Mouse (Mus musculus) E14TG2a.4 (cell line): ENCODE measurements around the gene Gabbr2.

Experiments
- H3K27me3 ChIP-seq: 2 replicates; pipeline ENCODE4 v1.6.1; 2014; ENCODE audit warnings: low read length, control low read depth; ENCODE audit not compliant: insufficient read depth
- H3K36me3 ChIP-seq: 2 replicates; pipeline ENCODE4 v1.6.1; 2014; ENCODE audit warnings: low read length, control low read depth; ENCODE audit not compliant: insufficient read depth
- H3K4me1 ChIP-seq: replicated peaks from 2 replicates; pipeline ENCODE4 v1.6.1; 2014; ENCODE audit warnings: low read depth, low read length, control low read depth
- H3K4me3 ChIP-seq: replicated peaks from 2 replicates; pipeline ENCODE4 v1.5.1; 2014; ENCODE audit warnings: mild to moderate bottlenecking, low read length
- H3K9me3 ChIP-seq: 2 replicates; pipeline ENCODE4 v1.6.1; 2014; ENCODE audit warnings: low read length, control low read depth
- CTCF ChIP-seq: conservative IDR thresholded peaks from 2 replicates; pipeline ENCODE4 v1.5.1; 2014; ENCODE audit warnings: low read length
- NANOG ChIP-seq: IDR thresholded peaks from 2 replicates; pipeline ENCODE4 v1.6.1; 2014; ENCODE audit warnings: borderline replicate concordance, low read length, mixed read lengths
- POU5F1 ChIP-seq: IDR thresholded peaks from 2 replicates; pipeline ENCODE4 v1.6.1; 2014; ENCODE audit warnings: low read length, borderline replicate concordance

Gabbr2 gene

GRCm38 (mm10) chr4:46771116-46771515, 220.6 kb downstream of the Gabbr2 start:
- Histone ChIP-seq H3K9me3 (no peaks in the 10 kb centered on the region), H3K27me3 (0 out of 2 replicates have a peak, but pooled peaks cover 3% of the 10 kb centered on the region), H3K4me3 (no peak overlapping the region), H3K36me3 (no peaks in the 10 kb centered on the region), H3K4me1 (0 out of 2 replicates have a peak, but pooled peaks cover 4% of the 10 kb centered on the region)
- TF ChIP-seq POU5F1 (no peak), NANOG (no peak), CTCF (no peak)

DNA sequence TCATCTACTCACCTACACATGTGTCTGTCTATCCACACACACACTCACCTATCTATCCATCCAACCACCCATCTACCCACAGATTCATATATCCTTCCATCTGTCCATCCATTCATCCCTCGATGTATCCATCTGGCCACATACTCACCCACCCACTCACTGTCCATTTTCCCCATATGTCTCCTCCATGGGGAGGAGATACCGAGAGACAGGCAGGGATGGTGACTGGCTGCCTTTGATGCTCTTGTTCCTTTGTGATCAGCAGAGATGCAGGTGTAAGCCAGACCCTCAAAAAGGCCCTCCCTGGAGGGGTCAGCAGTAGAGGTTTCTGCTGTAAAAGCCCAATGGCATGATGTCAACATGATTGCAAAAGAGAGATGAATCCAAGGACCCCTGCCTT, 221.0 kb downstream of the Gabbr2 start:
- H3K36me3 ChIP-seq, result no peaks in the 10 kb centered on the region
- no peaks in the 10 kb centered on the region for H3K9me3 ChIP-seq
- H3K4me1 ChIP-seq, result 0 out of 2 replicates have a peak, but pooled peaks cover 4% of the 10 kb centered on the region
- H3K27me3 ChIP-seq, result 0 out of 2 replicates have a peak, but pooled peaks cover 3% of the 10 kb centered on the region
- TF ChIP-seq CTCF, result no peak
- TF ChIP-seq NANOG, result no peak
- TF ChIP-seq POU5F1, result no peak
- no peak overlapping the region for H3K4me3 ChIP-seq

DNA sequence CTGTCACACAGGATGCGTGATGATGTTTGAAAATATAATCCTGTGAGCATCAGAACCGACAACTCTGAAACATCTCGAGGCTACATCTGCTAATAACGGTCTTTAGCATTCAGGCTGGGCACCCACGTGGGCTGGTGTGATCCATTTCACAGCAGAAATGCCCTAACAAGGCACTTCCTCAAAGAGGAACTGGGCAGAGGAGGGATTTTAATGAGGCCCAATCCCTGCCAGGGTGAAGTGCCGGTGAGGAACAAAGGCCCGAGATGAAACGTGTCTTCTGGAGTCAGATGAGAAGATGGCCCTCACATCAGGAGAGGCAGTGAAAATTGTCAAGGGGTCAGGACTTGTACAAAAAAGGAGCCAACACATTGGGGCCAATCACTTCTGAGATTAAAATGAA, 221.6 kb downstream of the Gabbr2 start:
- TF ChIP-seq CTCF (no peak), POU5F1 (no peak), NANOG (no peak)
- Histone ChIP-seq H3K4me1 (0 out of 2 replicates have a peak, but pooled peaks cover 4% of the 10 kb centered on the region), H3K9me3 (no peaks in the 10 kb centered on the region), H3K27me3 (0 out of 2 replicates have a peak, but pooled peaks cover 3% of the 10 kb centered on the region), H3K36me3 (no peaks in the 10 kb centered on the region), H3K4me3 (no peak overlapping the region)

- no peaks in the 10 kb centered on the region for H3K9me3 ChIP-seq
- H3K36me3 ChIP-seq, result no peaks in the 10 kb centered on the region
- TF ChIP-seq NANOG (no peak), CTCF (no peak), POU5F1 (no peak)
- no peaks in the 10 kb centered on the region for H3K4me1 ChIP-seq
- no peak overlapping the region for H3K4me3 ChIP-seq
- 0 out of 2 replicates have a peak, but pooled peaks cover 3% of the 10 kb centered on the region for H3K27me3 ChIP-seq
Observed at GRCm38 (mm10) chr4:46766326-46766725, 225.3 kb downstream of the Gabbr2 start.

GRCm38 (mm10) chr4:46759838-46760237, 231.8 kb downstream of the Gabbr2 start:
- Histone ChIP-seq H3K4me3 (no peak overlapping the region), H3K9me3 (no peaks in the 10 kb centered on the region), H3K36me3 (no peaks in the 10 kb centered on the region), H3K4me1 (no peaks in the 10 kb centered on the region), H3K27me3 (peaks cover 13% of the 10 kb centered on the region; the same call in 1 of the 2 replicates)
- no peak for TF ChIP-seq NANOG
- TF ChIP-seq POU5F1, result no peak
- TF ChIP-seq CTCF, result no peak

- Histone ChIP-seq H3K4me1 (no peaks in the 10 kb centered on the region), H3K27me3 (peaks cover 13% of the 10 kb centered on the region; the same call in 1 of the 2 replicates), H3K9me3 (no peaks in the 10 kb centered on the region), H3K4me3 (no peak overlapping the region), H3K36me3 (no peaks in the 10 kb centered on the region)
- TF ChIP-seq NANOG (no peak), POU5F1 (no peak), CTCF (no peak)
Observed at GRCm38 (mm10) chr4:46758340-46759041, 233.2 kb downstream of the Gabbr2 start.

GRCm38 (mm10) chr4:46754407-46755194, 237.1 kb downstream of the Gabbr2 start:
- H3K36me3 ChIP-seq, result no peaks in the 10 kb centered on the region
- peaks cover 14% of the 10 kb centered on the region for H3K27me3 ChIP-seq
- H3K4me1 ChIP-seq, result no peaks in the 10 kb centered on the region
- no peak overlapping the region for H3K4me3 ChIP-seq
- TF ChIP-seq POU5F1, result no peak
- H3K9me3 ChIP-seq, result no peaks in the 10 kb centered on the region

DNA sequence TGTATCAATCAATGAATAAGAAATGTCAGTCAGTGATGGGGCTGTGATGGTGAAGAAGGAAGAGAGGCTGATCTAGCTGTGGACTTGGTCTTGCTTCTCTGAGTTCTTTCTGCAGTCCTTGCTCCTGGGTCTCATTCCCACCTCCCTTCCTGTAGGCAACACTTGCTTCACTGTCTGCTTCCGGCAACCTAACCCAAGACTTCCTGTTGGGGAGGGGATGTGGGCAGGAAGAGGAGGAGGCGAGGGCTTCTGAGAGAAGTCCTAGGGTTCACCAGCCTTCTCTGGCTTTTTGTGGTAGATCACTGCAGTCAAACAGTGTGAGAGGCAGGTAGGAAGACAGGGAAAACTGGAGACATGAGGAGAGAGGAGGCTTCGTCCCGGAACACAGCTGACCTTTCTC, 239.4 kb downstream of the Gabbr2 start:
- H3K27me3 ChIP-seq, result peaks cover 12% of the 10 kb centered on the region
- TF ChIP-seq NANOG (no peak), POU5F1 (no peak), CTCF (no peak)
- peaks cover 5% of the 10 kb centered on the region for H3K4me1 ChIP-seq
- H3K9me3 ChIP-seq, result no peaks in the 10 kb centered on the region
- no peak overlapping the region for H3K4me3 ChIP-seq
- no peaks in the 10 kb centered on the region for H3K36me3 ChIP-seq
